Mouse (Mus musculus) midbrain, embryonic 15.5 days (tissue): ENCODE results near the gene Cox15. TPM values are rescaled to one million over a fixed set of nuclear protein-coding genes. Genes with fewer than 3 reads are reported as not detected.

Source experiments
- ATAC-seq: fragments of 200-750 bp; cut with Nextera tagmentation; replicated peaks from 2 replicates; pipeline ENCODE4 v1.8.0; 2017; ENCODE audit warnings: moderate TSS enrichment
- H3K27ac ChIP-seq: fragments of 300-500 bp; sonication (generic); 2 replicates; pipeline ENCODE4 v1.5.1; 2015; ENCODE audit warnings: mild to moderate bottlenecking, inconsistent platforms
- H3K27me3 ChIP-seq: fragments of 300-500 bp; sonication (generic); replicated peaks from 2 replicates; pipeline ENCODE4 v1.6.1; 2015; ENCODE audit warnings: inconsistent platforms
- H3K36me3 ChIP-seq: fragments of 300-500 bp; sonication (generic); replicated peaks from 2 replicates; pipeline ENCODE4 v1.6.1; 2015; ENCODE audit warnings: inconsistent platforms
- H3K4me1 ChIP-seq: fragments of 300-500 bp; sonication (generic); 2 replicates; pipeline ENCODE4 v1.6.1; 2015; ENCODE audit warnings: inconsistent platforms
- H3K4me2 ChIP-seq: fragments of 300-500 bp; sonication (generic); 2 replicates; pipeline ENCODE4 v1.6.1; 2015; ENCODE audit warnings: inconsistent platforms, mild to moderate bottlenecking, moderate library complexity
- H3K4me3 ChIP-seq: fragments of 300-500 bp; sonication (generic); 2 replicates; pipeline ENCODE4 v1.5.1; 2015; ENCODE audit warnings: mild to moderate bottlenecking, inconsistent platforms
- H3K9ac ChIP-seq: fragments of 300-500 bp; sonication (generic); 2 replicates; pipeline ENCODE4 v1.6.1; 2015; ENCODE audit warnings: mild to moderate bottlenecking, inconsistent platforms
- H3K9me3 ChIP-seq: fragments of 300-500 bp; sonication (generic); 2 replicates; pipeline ENCODE4 v1.6.1; 2016; ENCODE audit warnings: inconsistent platforms
- WGBS: fragments of 180-500 bp; shearing (Covaris S2); methylation state at CpG from one replicate; pipeline ENCODE4 v1.1.7; 2015; ENCODE audit warnings: mixed read lengths; 5-methylcytosine and 5-hydroxymethylcytosine counted together
- polyA plus RNA-seq: library from polyadenylated mRNA; unstranded; fragments of >200 nt; fragmentation: Nextera tagmentation; extraction: Ambion mirVana; gene quantifications from 2 replicates; pipeline ENCODE4 v1.2.1, GENCODE M21; 2015

Cox15 gene
- polyA plus RNA-seq = 12.8 and 14.2 TPM in 2 replicates

- Histone ChIP-seq H3K36me3 (peaks cover 18% of the 10 kb centered on the region; the same call in 1 of the 2 replicates), H3K27me3 (no peaks in the 10 kb centered on the region), H3K9ac (peak within 1 kb of the TSS; percentile 67), H3K4me3 (peak within 1 kb of the TSS; percentile 68), H3K27ac (peak within 1 kb of the TSS; percentile 92), H3K4me1 (peaks cover 17% of the 10 kb centered on the region), H3K9me3 (no peaks in the 10 kb centered on the region), H3K4me2 (peak within 1 kb of the TSS; percentile 65)
- WGBS = under 1% methylated on average over 62 of the region's 62 CpGs
- peak; percentile 95 for ATAC-seq
These were observed at the start of gene Cox15, which contains the start of gene Cutc for GRCm38 (mm10) chr19:43752489-43753225. Cox15 (minus strand) TSS chr19:43753000. Cutc (plus strand) TSS chr19:43752996.

GRCm38 (mm10) chr19:43801427-43802051, 48.7 kb upstream of the Cox15 start:
- H3K27ac ChIP-seq = no peak overlapping the region
- H3K9me3 ChIP-seq = no peaks in the 10 kb centered on the region
- H3K36me3 ChIP-seq = no peaks in the 10 kb centered on the region
- no peaks in the 10 kb centered on the region for H3K4me1 ChIP-seq
- H3K27me3 ChIP-seq = no peaks in the 10 kb centered on the region
- H3K9ac ChIP-seq = no peak overlapping the region
- 80% methylated on average over 9 of the region's 9 CpGs for WGBS
- no peak overlapping the region for H3K4me3 ChIP-seq
- ATAC-seq = no peak
- H3K4me2 ChIP-seq = no peak overlapping the region

- H3K27me3 ChIP-seq = no peaks in the 10 kb centered on the region
- 73% methylated on average over 5 of the region's 5 CpGs for WGBS
These were observed 44.4 kb upstream of the Cox15 start for GRCm38 (mm10) chr19:43797216-43797615.

GRCm38 (mm10) chr19:43795511-43795910, 42.7 kb upstream of the Cox15 start:
- WGBS = 81% methylated on average over 8 of the region's 8 CpGs
- ATAC-seq = no peak
- Histone ChIP-seq H3K27ac (no peak overlapping the region), H3K4me2 (no peak overlapping the region), H3K9me3 (no peaks in the 10 kb centered on the region), H3K27me3 (no peaks in the 10 kb centered on the region), H3K9ac (no peak overlapping the region), H3K4me1 (no peaks in the 10 kb centered on the region), H3K36me3 (no peaks in the 10 kb centered on the region), H3K4me3 (no peak overlapping the region)

More at GRCm38 (mm10) chr19:43797216-43797615, 44.4 kb upstream of the Cox15 start:
- no peak for ATAC-seq
- Histone ChIP-seq H3K4me3 (no peak overlapping the region), H3K9me3 (no peaks in the 10 kb centered on the region), H3K4me1 (no peaks in the 10 kb centered on the region), H3K36me3 (no peaks in the 10 kb centered on the region), H3K4me2 (no peak overlapping the region), H3K27ac (no peak overlapping the region), H3K9ac (no peak overlapping the region)

GRCm38 (mm10) chr19:43793951-43794350, 41.2 kb upstream of the Cox15 start:
- H3K27me3 ChIP-seq = no peaks in the 10 kb centered on the region
- H3K4me3 ChIP-seq = no peak overlapping the region
- H3K9me3 ChIP-seq = no peaks in the 10 kb centered on the region
- H3K36me3 ChIP-seq = no peaks in the 10 kb centered on the region
- ATAC-seq = no peak
- WGBS = 87% methylated on average over 1 of the region's 1 CpGs
- no peak overlapping the region for H3K4me2 ChIP-seq
- H3K27ac ChIP-seq = no peak overlapping the region
- no peak overlapping the region for H3K9ac ChIP-seq
- no peaks in the 10 kb centered on the region for H3K4me1 ChIP-seq

- no peak overlapping the region for H3K27ac ChIP-seq
- ATAC-seq = no peak
- no peaks in the 10 kb centered on the region for H3K9me3 ChIP-seq
- WGBS = 82% methylated on average over 4 of the region's 4 CpGs
- no peaks in the 10 kb centered on the region for H3K36me3 ChIP-seq
- no peaks in the 10 kb centered on the region for H3K27me3 ChIP-seq
- no peak overlapping the region for H3K4me2 ChIP-seq
- no peak overlapping the region for H3K9ac ChIP-seq
- no peak overlapping the region for H3K4me3 ChIP-seq
- no peaks in the 10 kb centered on the region for H3K4me1 ChIP-seq
These were observed 39.7 kb upstream of the Cox15 start for GRCm38 (mm10) chr19:43792537-43792936.

- Histone ChIP-seq H3K27ac (no peak overlapping the region), H3K4me1 (no peaks in the 10 kb centered on the region), H3K36me3 (no peaks in the 10 kb centered on the region), H3K4me2 (no peak overlapping the region), H3K9ac (no peak overlapping the region), H3K9me3 (no peaks in the 10 kb centered on the region), H3K27me3 (no peaks in the 10 kb centered on the region), H3K4me3 (no peak overlapping the region)
- WGBS = 93% methylated on average over 7 of the region's 7 CpGs
- no peak for ATAC-seq
These were observed 37.0 kb upstream of the Cox15 start for GRCm38 (mm10) chr19:43789817-43790216.

- Histone ChIP-seq H3K4me1 (no peaks in the 10 kb centered on the region), H3K4me2 (no peak overlapping the region), H3K4me3 (no peak overlapping the region), H3K9ac (no peak overlapping the region), H3K9me3 (no peaks in the 10 kb centered on the region), H3K36me3 (no peaks in the 10 kb centered on the region), H3K27me3 (no peaks in the 10 kb centered on the region), H3K27ac (no peak overlapping the region)
- no peak for ATAC-seq
- WGBS = 85% methylated on average over 13 of the region's 13 CpGs
These were observed 33.6 kb upstream of the Cox15 start for GRCm38 (mm10) chr19:43786249-43787026.

- Histone ChIP-seq H3K36me3 (no peaks in the 10 kb centered on the region), H3K4me1 (no peaks in the 10 kb centered on the region), H3K4me3 (no peak overlapping the region), H3K27me3 (no peaks in the 10 kb centered on the region), H3K9ac (no peak overlapping the region), H3K4me2 (no peak overlapping the region), H3K27ac (no peak overlapping the region), H3K9me3 (no peaks in the 10 kb centered on the region)
- WGBS = 84% methylated on average over 8 of the region's 8 CpGs
- ATAC-seq = no peak
These were observed 32.0 kb upstream of the Cox15 start for GRCm38 (mm10) chr19:43784761-43785160.

GRCm38 (mm10) chr19:43781980-43782379, 29.2 kb upstream of the Cox15 start, which contains the start of gene Abcc2:
Abcc2 (plus strand) TSS chr19:43782192.
- H3K9me3 ChIP-seq = no peaks in the 10 kb centered on the region
- H3K27ac ChIP-seq = no peak within 1 kb of the TSS
- no peaks in the 10 kb centered on the region for H3K27me3 ChIP-seq
- no peaks in the 10 kb centered on the region for H3K36me3 ChIP-seq
- H3K4me2 ChIP-seq = no peak within 1 kb of the TSS
- WGBS = 88% methylated on average over 3 of the region's 3 CpGs
- H3K9ac ChIP-seq = no peak within 1 kb of the TSS
- H3K4me1 ChIP-seq = no peaks in the 10 kb centered on the region
- no peak within 1 kb of the TSS for H3K4me3 ChIP-seq
- no peak for ATAC-seq

GRCm38 (mm10) chr19:43780391-43780790, 27.6 kb upstream of the Cox15 start:
- no peak overlapping the region for H3K27ac ChIP-seq
- 90% methylated on average over 5 of the region's 5 CpGs for WGBS
- H3K9ac ChIP-seq = no peak overlapping the region
- H3K4me1 ChIP-seq = no peaks in the 10 kb centered on the region
- no peak overlapping the region for H3K4me2 ChIP-seq
- no peaks in the 10 kb centered on the region for H3K9me3 ChIP-seq
- H3K27me3 ChIP-seq = no peaks in the 10 kb centered on the region
- no peak overlapping the region for H3K4me3 ChIP-seq
- ATAC-seq = no peak
- no peaks in the 10 kb centered on the region for H3K36me3 ChIP-seq

- Histone ChIP-seq H3K27me3 (no peaks in the 10 kb centered on the region), H3K4me2 (no peak overlapping the region), H3K9me3 (no peaks in the 10 kb centered on the region), H3K4me1 (no peaks in the 10 kb centered on the region), H3K36me3 (no peaks in the 10 kb centered on the region), H3K9ac (no peak overlapping the region), H3K27ac (no peak overlapping the region), H3K4me3 (no peak overlapping the region)
- 78% methylated on average over 2 of the region's 2 CpGs for WGBS
- no peak for ATAC-seq
These were observed 24.5 kb upstream of the Cox15 start for GRCm38 (mm10) chr19:43777308-43777707.
